In genomic region chr15:87789671-87790070, GRCm38 (mm10) we compare ENCODE assay signal across 16 mouse cellular contexts.
"Had no signal": no experiment of that assay in that cellular context is flagged by ENCODE, and none has a peak within 500 bp of the region (broad histone marks: within the 10 kb centered on the region; RNA-seq: fewer than 3 reads in every experiment).

No protein-coding gene starts in this region.

- H3K27ac ChIP-seq: lung, embryonic 15.5 days; macrophage; midbrain, embryonic 13.5 days; midbrain, embryonic 15.5 days; neural tube, embryonic 12.5 days; stomach, embryonic 15.5 days; stomach, postnatal 0 days had no signal

- DNase-seq: liver, postnatal 0 days; lung, adult 2 months; lung, postnatal 14 days; lung, postnatal 36 days; right cerebral cortex, postnatal 14 days; thymus, adult 2 months; thymus, postnatal 36 days had no signal

- H3K9me3 ChIP-seq: lung, embryonic 15.5 days; midbrain, embryonic 13.5 days; midbrain, embryonic 15.5 days; neural tube, embryonic 12.5 days; stomach, embryonic 15.5 days had no signal

- H3K4me1 ChIP-seq: lung, embryonic 15.5 days; megakaryocyte, embryonic 14.5 days; midbrain, embryonic 15.5 days; neural tube, embryonic 12.5 days; stomach, embryonic 15.5 days had no signal

- H3K27me3 ChIP-seq: lung, embryonic 15.5 days; megakaryocyte, embryonic 14.5 days; midbrain, embryonic 13.5 days; midbrain, embryonic 15.5 days; neural tube, embryonic 12.5 days; stomach, embryonic 15.5 days had no signal

- H3K4me3 ChIP-seq: lung, embryonic 15.5 days; megakaryocyte, embryonic 14.5 days; midbrain, embryonic 13.5 days; midbrain, embryonic 15.5 days; neural tube, embryonic 12.5 days; stomach, embryonic 15.5 days had no signal

- H3K36me3 ChIP-seq: lung, embryonic 15.5 days; midbrain, embryonic 13.5 days; midbrain, embryonic 15.5 days; neural tube, embryonic 12.5 days; stomach, embryonic 15.5 days had no signal

- ATAC-seq: liver, postnatal 0 days; lung, postnatal 0 days; midbrain, embryonic 13.5 days; midbrain, embryonic 15.5 days had no signal
